Mouse (Mus musculus) heart, adult 18-20 months (tissue): ENCODE data around the gene Kynu. TPM values are rescaled to one million over a fixed set of nuclear protein-coding genes. Genes with fewer than 3 reads are reported as not detected.

ENCODE experiments used
- DNase-seq, 2 experiments: peaks; one replicate each; pipeline ENCODE4 v3.0.0; 2021 to 2022; ENCODE audit warnings: mixed read lengths in 1 of 2
- total RNA-seq, 2 experiments: library from RNA; stranded (reverse); gene quantifications; 2 replicates each; pipeline ENCODE4 v1.2.3; 2021

Gene Kynu
- total RNA-seq, 2 experiments from 2014 or later: 0.80 TPM; not detected in 1

DNA sequence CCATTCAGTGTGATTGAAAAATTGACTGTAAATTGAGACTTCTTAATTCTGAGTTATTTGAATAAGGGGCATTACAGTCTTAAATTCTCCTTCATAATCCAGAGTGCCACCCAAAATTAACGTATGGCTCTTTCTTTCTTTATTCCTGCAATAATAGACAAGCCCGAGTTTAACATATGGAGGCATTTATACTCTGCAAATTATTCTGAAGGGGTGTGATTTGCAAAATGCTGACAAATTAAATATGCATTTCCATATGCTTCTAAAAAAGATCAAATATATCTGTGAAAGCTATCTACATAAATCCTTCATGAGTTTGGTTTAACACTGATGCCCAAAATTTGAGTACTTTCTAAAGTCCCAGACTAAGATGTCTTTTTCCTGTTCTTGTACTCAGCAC is 91.8 kb downstream of the Kynu start:
- no peak for DNase-seq

- no peak for DNase-seq
Observed at GRCm38 (mm10) chr2:43669588-43669987, 114.5 kb downstream of the Kynu start.

- peak; percentile 40 to 58 for DNase-seq
Observed at GRCm38 (mm10) chr2:43673619-43674018, 118.5 kb downstream of the Kynu start.

DNA sequence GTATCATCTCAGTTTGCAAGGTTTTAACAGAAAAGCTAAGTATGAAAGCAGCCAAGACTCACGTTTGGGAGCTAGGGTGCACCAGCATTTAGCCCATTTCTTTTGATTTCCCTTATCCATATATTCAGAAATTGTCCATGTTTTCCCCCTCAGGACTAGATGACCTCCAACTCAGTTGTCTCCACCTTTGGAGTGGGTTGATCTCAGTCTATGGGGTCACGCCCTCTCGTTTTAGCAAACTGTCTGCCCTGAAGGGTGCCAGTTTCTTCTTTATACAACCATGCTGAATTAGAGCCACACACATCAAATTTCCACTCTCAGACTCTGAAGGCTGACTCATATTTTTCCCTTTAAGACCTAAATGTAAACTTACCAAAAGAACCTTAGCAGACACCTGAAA is 119.0 kb downstream of the Kynu start:
- no peak for DNase-seq

DNA sequence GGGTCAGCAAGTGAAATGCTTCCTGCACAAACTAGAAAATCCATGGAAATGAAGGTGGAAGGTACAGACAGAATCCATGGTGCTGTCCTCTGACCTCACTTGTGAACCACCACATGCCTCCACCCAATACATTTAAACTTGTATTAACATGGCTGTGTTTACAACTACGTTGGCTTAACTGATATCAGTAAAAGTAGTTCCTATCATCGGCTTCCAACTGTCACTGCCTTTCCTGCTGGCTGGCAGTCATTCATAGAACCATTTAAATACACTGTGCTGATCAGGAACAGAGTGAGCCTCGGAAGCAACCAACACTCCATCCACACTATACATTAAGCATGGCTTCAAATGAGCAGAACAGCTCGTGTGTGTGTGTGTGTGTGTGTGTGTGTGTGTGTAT is 120.1 kb downstream of the Kynu start:
- no peak for DNase-seq

- no peak for DNase-seq
Observed at GRCm38 (mm10) chr2:43690402-43690801, 135.3 kb downstream of the Kynu start.

- DNase-seq: no peak
Observed at GRCm38 (mm10) chr2:43691290-43691689, 136.2 kb downstream of the Kynu start.

- DNase-seq: no peak
Observed at GRCm38 (mm10) chr2:43695635-43696034, 140.5 kb downstream of the Kynu start.

DNA sequence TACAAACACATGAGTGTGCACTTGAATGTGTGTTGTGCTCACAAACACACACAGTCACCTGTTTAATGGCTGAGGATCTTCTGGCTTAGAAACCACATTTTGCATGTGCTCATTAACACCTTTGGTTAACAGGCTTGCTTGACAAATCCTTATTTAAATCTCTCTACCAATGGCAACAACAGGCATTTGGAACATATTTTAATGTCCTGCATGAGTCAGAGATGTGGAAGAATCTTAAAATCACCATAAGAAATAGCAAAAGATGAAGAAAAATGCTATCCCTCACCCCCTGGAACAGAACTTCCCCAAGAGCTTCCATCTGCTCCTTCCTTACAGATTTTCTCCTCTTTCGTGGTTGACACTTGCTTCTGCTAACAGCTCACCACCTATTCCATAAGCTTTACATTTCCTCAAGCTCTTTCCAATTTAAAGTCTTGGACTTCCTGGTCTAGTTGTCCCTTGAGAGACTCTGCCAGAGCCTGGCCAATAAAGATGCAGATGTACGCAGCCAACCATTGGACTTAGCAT is 157.5 kb downstream of the Kynu start:
- no peak for DNase-seq

GRCm38 (mm10) chr2:43722446-43723103 is 167.4 kb downstream of the Kynu start:
- peak; percentile 47 to 71 for DNase-seq

- no peak for DNase-seq
Observed at GRCm38 (mm10) chr2:43723104-43723541, 168.0 kb downstream of the Kynu start.

DNA sequence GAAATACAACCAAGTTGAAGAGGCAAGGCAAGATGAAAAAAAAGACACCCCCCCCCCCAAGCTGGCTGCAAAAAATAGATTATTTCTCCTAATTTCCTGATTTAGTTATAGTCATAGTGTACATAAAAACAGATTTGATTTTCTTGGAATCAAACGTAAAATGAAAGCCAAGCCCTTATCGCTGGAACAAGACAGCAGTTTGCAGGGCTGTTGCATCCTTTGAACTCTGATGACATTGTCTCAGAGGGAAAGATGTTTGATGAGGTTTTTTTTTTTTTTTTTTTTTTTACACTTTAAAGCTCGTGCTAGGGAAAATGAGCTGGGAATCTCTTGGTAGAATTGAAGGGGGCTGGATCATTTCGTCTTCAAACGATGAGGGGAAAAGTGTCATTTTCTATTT is 172.1 kb downstream of the Kynu start:
- DNase-seq: no peak

GRCm38 (mm10) chr2:43727693-43728092 is 172.6 kb downstream of the Kynu start:
- peak in 1 of 2 experiments; percentile 25 for DNase-seq

GRCm38 (mm10) chr2:43728831-43729230 is 173.7 kb downstream of the Kynu start:
- DNase-seq: no peak

Other genes starting within 250 kb of the Kynu start
- 1 to 10 TPM in 1 of 2 experiments, under 1 TPM in 1; 0.62 to 2.1 TPM for gene Arhgap15, start 193.5 kb downstream of the Kynu start, total RNA-seq